Mouse (Mus musculus): ENCODE measurements around the gene Olfr686. TPM values are rescaled to one million over a fixed set of nuclear protein-coding genes. Genes with fewer than 3 reads are reported as not detected.

The Olfr686 gene
- total and polyA plus RNA-seq, 3 experiments, result not detected

DNA sequence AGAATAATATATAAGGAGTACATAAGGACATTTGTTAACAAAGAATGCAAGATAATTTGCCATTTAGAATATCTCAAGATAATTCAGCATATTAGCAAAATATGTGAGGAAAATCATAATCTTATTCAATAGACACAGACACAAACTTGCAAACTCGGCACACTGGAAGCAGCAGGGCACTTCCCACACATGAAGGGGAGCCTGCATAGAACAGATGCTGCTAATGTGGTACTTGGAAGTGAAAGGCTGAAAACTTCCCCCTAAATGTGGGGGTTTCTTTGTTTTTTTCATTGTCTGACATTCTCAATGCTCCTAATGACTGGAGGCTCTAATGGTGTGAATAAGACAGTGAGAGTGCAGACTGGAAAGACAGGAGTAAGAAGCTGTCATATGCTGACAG is 7.5 kb upstream of the Olfr686 start:
- H3K36me3 ChIP-seq (ENCODE audit: control insufficient read depth in 1 of 2, insufficient read depth in 2 of 2, low read length in 2 of 2), result no peaks in the 10 kb centered on the region
- TF ChIP-seq SMC3 (IDR thresholded peaks at IDR 0.05; ENCODE audit: low read depth, low read length) (no peak), MYC (IDR thresholded peaks at IDR 0.05; ENCODE audit: low read depth, low read length) (no peak), RCOR1 (IDR thresholded peaks at IDR 0.05; ENCODE audit: low read depth, low read length) (no peak), GABPA (IDR thresholded peaks at IDR 0.05; ENCODE audit: low read depth, low read length) (no peak), USF2 (IDR thresholded peaks at IDR 0.05; ENCODE audit: borderline replicate concordance in 1 of 2, insufficient read depth in 1 of 2, low read depth in 1 of 2, low read length in 2 of 2) (no peak), USF1 (IDR thresholded peaks at IDR 0.05; ENCODE audit: low read depth, low read length) (no peak), TCF12 (IDR thresholded peaks at IDR 0.05; ENCODE audit: low read depth, low read length) (no peak), NELFE (IDR thresholded peaks at IDR 0.05; ENCODE audit: low read depth, low read length) (no peak), UBTF (IDR thresholded peaks at IDR 0.05; ENCODE audit: borderline replicate concordance, insufficient read depth, low read depth, low read length) (no peak), ZMIZ1 (IDR thresholded peaks at IDR 0.05; ENCODE audit: low read depth, low read length) (no peak), KAT2A (conservative IDR thresholded peaks at IDR 0.05; ENCODE audit: low read depth, low read length) (no peak), BHLHE40 (IDR thresholded peaks at IDR 0.05; ENCODE audit: borderline replicate concordance, low read depth, low read length) (no peak), ZKSCAN1 (IDR thresholded peaks at IDR 0.05; ENCODE audit: low read depth, low read length) (no peak), E2F4 (IDR thresholded peaks at IDR 0.05; ENCODE audit: borderline replicate concordance, low read depth, low read length) (no peak), ZC3H11A (IDR thresholded peaks at IDR 0.05; ENCODE audit: low read depth, low read length) (no peak), MXI1 (IDR thresholded peaks at IDR 0.05; ENCODE audit: low read depth, low read length) (no peak), RAD21 (IDR thresholded peaks at IDR 0.05; ENCODE audit: low read depth, low read length) (no peak), TBP (IDR thresholded peaks at IDR 0.05; ENCODE audit: low read depth, low read length) (no peak), GATA1 (IDR thresholded peaks at IDR 0.05; ENCODE audit: low read depth, low read length) (no peak)
- H3K4me1 ChIP-seq (ENCODE audit: control insufficient read depth in 1 of 2, insufficient read depth in 2 of 2, low read length in 2 of 2), result no peaks in the 10 kb centered on the region
- no peaks in the 10 kb centered on the region for H3K27me3 ChIP-seq (ENCODE audit: control insufficient read depth in 1 of 2, insufficient read depth in 2 of 2, low read length in 2 of 2)
- H3K9me3 ChIP-seq (replicated peaks; ENCODE audit: insufficient read depth, low read length), result no peaks in the 10 kb centered on the region
- no peak overlapping the region for H3K27ac ChIP-seq (ENCODE audit: control insufficient read depth, low read depth, low read length)
- DNase-seq (ENCODE audit: low read depth, low spot score), result no peak
- H3K4me3 ChIP-seq (ENCODE audit: control insufficient read depth in 1 of 2, insufficient read depth in 1 of 2, low read depth in 2 of 2, low read length in 2 of 2), result no peak overlapping the region
- H3K79me2 ChIP-seq (ENCODE audit: control insufficient read depth, insufficient read depth, low read length, poor library complexity), result no peaks in the 10 kb centered on the region
- H3K9ac ChIP-seq (ENCODE audit: control insufficient read depth, low read depth, low read length, poor library complexity, severe bottlenecking), result no peak overlapping the region

DNA sequence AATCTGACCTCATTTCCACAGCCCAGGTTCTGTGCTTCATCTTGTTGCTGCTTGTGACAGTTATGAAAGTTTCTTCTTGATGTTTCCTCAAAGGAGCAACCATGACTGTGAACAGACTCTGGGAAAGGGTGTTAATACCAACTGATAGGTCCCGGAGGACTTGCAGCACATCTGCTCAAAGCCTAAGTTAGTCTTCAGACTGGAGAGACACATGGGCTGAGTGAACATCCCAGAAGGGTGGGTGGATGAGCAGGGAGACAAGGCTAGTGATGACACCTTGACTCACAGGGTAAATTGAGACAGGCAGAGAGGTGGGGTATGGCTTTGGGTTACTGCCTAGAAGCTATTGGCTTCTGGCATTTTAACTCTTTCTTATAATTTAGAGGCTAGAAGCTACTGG is 21.4 kb downstream of the Olfr686 start, which contains the start of gene Olfr685:
TSS of gene Olfr685 (minus strand) at position 101 of the 400 bp plus-strand sequence.
- H3K79me2 ChIP-seq (ENCODE audit: control insufficient read depth, insufficient read depth, low read length, poor library complexity), result no peaks in the 10 kb centered on the region
- TF ChIP-seq MAX (IDR thresholded peaks at IDR 0.05; ENCODE audit: low read length) (no peak), GABPA (IDR thresholded peaks at IDR 0.05; ENCODE audit: low read depth, low read length) (no peak)

More for the DNA sequence above, 21.4 kb downstream of the Olfr686 start, which contains the start of gene Olfr685:
- DNase-seq (ENCODE audit: low read depth, low spot score), result no peak
- Histone ChIP-seq H3K9me3 (replicated peaks; ENCODE audit: insufficient read depth, low read length) (no peaks in the 10 kb centered on the region), H3K9ac (ENCODE audit: control insufficient read depth, low read depth, low read length, poor library complexity, severe bottlenecking) (no peak within 1 kb of the TSS), H3K27me3 (ENCODE audit: control insufficient read depth in 1 of 2, insufficient read depth in 2 of 2, low read length in 2 of 2) (no peaks in the 10 kb centered on the region), H3K4me1 (ENCODE audit: control insufficient read depth in 1 of 2, insufficient read depth in 2 of 2, low read length in 2 of 2) (no peaks in the 10 kb centered on the region), H3K36me3 (ENCODE audit: control insufficient read depth in 1 of 2, insufficient read depth in 2 of 2, low read length in 2 of 2) (no peaks in the 10 kb centered on the region), H3K4me3 (ENCODE audit: control insufficient read depth in 1 of 2, insufficient read depth in 1 of 2, low read depth in 2 of 2, low read length in 2 of 2) (no peak within 1 kb of the TSS), H3K27ac (ENCODE audit: control insufficient read depth, low read depth, low read length) (no peak within 1 kb of the TSS)
